Mouse (Mus musculus): Measurements from ENCODE around the gene 4921511M17Rik.
"Not testable (repeated sequence)": the region's sequence is repeated elsewhere in the genome, so short reads cannot be mapped to it uniquely, and the experiment has no call there.

4921511M17Rik gene

DNA sequence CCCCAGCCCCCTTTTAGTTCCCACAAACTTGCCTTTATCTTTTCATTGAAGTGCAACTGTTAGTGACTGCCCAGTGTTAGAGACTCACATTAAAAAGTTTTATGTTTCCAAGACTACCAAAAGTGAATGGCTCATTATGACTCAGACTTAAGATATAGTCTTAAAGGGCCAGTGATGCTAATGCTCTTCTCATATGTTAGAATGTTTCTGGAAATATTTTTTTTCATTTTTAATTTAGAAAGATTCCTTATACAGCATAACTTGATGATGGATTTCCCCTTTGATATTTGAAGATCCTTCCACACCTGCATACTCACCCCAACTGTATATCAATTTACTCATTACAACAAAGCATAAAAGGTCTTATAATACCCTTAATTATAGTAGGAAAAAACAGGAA lies at the start of gene 4921511M17Rik:
Gene 4921511M17Rik, minus strand, starts transcription at position 101 of the 400 bp plus-strand sequence.
- DNase-seq (ENCODE audit: low spot score): not testable (repeated sequence)

DNA sequence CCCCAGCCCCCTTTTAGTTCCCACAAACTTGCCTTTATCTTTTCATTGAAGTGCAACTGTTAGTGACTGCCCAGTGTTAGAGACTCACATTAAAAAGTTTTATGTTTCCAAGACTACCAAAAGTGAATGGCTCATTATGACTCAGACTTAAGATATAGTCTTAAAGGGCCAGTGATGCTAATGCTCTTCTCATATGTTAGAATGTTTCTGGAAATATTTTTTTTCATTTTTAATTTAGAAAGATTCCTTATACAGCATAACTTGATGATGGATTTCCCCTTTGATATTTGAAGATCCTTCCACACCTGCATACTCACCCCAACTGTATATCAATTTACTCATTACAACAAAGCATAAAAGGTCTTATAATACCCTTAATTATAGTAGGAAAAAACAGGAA lies 21.3 kb upstream of the 4921511M17Rik start, which contains the start of gene Gm10057:
Gene Gm10057, minus strand, starts transcription at position 101 of the 400 bp plus-strand sequence.
- not testable (repeated sequence) for DNase-seq (ENCODE audit: low spot score)

DNA sequence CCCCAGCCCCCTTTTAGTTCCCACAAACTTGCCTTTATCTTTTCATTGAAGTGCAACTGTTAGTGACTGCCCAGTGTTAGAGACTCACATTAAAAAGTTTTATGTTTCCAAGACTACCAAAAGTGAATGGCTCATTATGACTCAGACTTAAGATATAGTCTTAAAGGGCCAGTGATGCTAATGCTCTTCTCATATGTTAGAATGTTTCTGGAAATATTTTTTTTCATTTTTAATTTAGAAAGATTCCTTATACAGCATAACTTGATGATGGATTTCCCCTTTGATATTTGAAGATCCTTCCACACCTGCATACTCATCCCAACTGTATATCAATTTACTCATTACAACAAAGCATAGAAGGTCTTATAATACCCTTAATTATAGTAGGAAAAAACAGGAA lies 21.1 kb downstream of the 4921511M17Rik start, which contains the start of gene Samt1:
Gene Samt1, minus strand, starts transcription at position 101 of the 400 bp plus-strand sequence.
- DNase-seq (ENCODE audit: low spot score): not testable (repeated sequence)

DNA sequence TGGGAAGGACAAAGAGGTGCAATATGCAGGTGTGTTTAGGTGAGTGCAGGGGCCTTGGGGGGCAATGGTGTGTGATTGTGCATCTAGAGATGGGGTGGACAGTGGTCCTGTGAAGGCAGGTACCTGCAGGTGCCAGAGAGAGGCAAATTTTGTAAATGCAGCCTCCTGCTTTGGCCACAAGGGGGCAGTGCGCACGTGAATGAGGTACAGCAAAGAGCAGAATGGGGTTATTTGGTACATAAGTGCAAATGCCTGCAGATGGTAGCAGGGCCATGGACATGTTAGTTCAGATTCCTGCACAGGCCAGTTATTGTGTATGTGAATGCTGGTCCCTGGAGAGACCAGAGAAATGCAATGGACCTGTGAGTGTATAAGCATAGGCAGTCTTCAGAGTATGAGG lies 56.7 kb downstream of the 4921511M17Rik start:
- not testable (repeated sequence) for DNase-seq (ENCODE audit: low spot score)

DNA sequence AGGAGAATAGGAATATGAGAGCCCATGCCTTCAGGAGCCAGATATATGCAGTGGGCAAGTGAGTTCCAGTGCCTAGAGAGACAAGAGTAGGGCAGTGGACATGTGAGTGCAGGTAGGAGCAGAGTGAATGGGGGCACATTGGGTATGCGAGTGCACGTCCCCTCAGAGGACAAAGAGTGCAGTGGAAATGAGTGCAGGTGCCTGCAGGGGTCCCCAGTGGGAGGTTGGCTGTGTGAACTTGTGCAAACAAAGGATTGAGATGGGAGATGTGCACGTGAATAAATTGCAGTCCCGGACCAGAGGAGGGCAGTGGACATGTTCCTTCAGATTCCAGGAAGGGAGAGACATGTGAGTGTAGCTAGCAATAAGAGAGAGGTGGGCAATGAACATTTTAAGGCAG lies 57.2 kb downstream of the 4921511M17Rik start:
- not testable (repeated sequence) for DNase-seq (ENCODE audit: low spot score)

DNA sequence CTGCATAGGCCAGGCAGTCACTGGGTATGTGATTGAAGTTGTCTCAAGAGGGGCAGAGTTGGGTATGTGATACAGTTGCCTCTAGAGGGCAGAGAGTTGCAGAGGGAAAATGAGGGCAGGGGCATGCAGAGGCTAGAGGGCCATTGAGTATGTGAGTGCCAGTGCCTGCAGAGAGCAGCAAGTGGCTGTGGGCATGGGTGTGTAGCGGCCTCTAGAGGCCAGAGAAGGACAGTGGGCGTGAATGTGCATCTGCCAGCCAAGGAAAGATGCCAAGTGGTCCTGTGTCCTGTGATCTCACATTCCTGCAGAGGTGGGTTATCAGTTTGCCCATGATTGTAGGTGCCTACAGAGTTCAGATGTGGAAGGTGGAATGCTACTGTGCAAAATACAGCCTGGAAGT lies 59.2 kb downstream of the 4921511M17Rik start:
- no peak for DNase-seq (ENCODE audit: low spot score)

Measured in T-cell, adult 2 months (primary cell).